Mouse (Mus musculus) embryonic fibroblast, embryonic 13.5 days (primary cell): ENCODE results near the gene Wdr81. TPM values are rescaled to one million over a fixed set of nuclear protein-coding genes. Genes with fewer than 3 reads are reported as not detected.

Experiments used
- H3K27ac ChIP-seq: 2 replicates; pipeline ENCODE4 v1.5.1; 2012; ENCODE audit warnings: low read length, control low read depth, inconsistent platforms; ENCODE audit not compliant: insufficient read depth
- H3K4me1 ChIP-seq: 2 replicates; pipeline ENCODE4 v1.6.1; 2011; ENCODE audit warnings: low read length; ENCODE audit not compliant: control insufficient read depth, insufficient read depth
- H3K4me3 ChIP-seq: 2 replicates; pipeline ENCODE4 v1.5.1; 2011; ENCODE audit warnings: mild to moderate bottlenecking, control low read depth, low read length; ENCODE audit not compliant: insufficient read depth
- CTCF ChIP-seq: IDR thresholded peaks from 2 replicates; pipeline ENCODE4 v1.5.1; 2011; ENCODE audit warnings: mild to moderate bottlenecking, control low read depth, low read length, moderate library complexity, borderline replicate concordance; ENCODE audit not compliant: insufficient read depth
- POLR2A ChIP-seq: IDR thresholded peaks from 2 replicates; pipeline ENCODE4 v1.6.1; 2011; ENCODE audit warnings: low read depth, mild to moderate bottlenecking, control low read depth, low read length, moderate library complexity
- polyA plus RNA-seq: library from polyadenylated mRNA; stranded (reverse); fragments of >200 nt; gene quantifications from 2 replicates; pipeline ENCODE4 v1.2.4, GENCODE M21; 2011; ENCODE audit warnings: low read depth; ENCODE audit not compliant: missing spikeins, insufficient read length

Wdr81 gene
- polyA plus RNA-seq, 1 experiment: 9.5 TPM

DNA sequence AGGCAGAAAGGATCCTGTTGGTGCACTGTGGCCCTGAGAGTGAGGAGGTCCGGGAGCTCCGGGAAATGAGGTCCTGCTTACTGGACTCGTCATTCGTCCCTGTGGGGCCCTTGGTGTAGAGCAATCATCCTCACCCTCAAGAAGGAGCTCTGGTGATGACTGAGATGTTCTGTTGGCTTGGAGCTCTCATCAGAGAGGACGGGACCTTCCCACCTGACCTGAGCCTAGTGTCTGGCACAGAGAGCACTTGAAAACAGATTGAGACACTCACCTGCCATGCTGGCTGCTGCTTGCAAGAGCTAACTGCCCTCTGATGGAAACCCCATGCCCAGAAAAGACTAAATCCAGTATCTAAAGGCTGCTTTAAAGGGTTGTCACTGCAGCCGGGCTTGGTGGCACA, 49.7 kb downstream of the Wdr81 start:
- no peak for TF ChIP-seq POLR2A
- H3K27ac ChIP-seq: peak overlapping the region; percentile 99
- no peak overlapping the region for H3K4me3 ChIP-seq
- peaks cover 16% of the 10 kb centered on the region for H3K4me1 ChIP-seq

DNA sequence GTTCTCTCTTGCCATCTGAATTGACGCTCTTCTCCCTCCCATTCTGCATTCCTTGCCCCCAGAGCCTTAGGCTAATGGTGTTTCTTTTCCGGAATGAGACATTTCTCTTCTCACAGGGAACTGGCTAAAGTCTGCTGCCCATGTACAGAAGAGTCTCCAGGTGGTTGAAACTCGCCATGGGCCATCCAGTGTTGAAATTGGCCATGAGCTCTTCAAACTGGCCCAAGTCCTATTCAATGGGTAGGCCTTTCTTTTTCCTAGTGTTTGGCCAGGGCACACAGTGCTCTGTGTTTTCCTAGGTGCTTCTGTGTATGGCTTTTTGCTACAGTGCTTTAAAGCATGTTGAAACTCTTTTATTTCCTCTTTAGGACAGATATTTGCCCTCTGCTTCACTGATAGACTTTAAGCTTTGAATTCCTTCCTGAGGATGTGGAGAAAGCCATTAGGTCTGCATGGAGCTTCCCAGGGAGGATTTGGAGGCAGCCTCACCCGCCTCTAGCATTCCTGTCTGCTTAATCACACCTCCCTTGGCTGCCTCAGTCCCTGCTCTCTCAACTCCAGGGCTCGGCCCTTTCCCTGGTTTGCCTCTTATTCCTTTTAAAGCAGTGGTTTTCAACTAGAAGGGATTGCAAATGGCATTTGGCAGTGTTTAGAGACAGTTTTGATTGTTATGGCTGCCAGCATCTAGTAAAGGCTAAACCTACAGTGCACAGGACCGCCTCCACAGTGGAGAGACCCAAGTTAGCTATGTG, 51.0 kb downstream of the Wdr81 start:
- no peak overlapping the region for H3K4me3 ChIP-seq
- TF ChIP-seq POLR2A: peak; percentile 46; the same call in 1 of the 2 replicates
- no peak for TF ChIP-seq CTCF
- peaks cover 24% of the 10 kb centered on the region for H3K4me1 ChIP-seq
- peak overlapping the region; percentile 99 for H3K27ac ChIP-seq

DNA sequence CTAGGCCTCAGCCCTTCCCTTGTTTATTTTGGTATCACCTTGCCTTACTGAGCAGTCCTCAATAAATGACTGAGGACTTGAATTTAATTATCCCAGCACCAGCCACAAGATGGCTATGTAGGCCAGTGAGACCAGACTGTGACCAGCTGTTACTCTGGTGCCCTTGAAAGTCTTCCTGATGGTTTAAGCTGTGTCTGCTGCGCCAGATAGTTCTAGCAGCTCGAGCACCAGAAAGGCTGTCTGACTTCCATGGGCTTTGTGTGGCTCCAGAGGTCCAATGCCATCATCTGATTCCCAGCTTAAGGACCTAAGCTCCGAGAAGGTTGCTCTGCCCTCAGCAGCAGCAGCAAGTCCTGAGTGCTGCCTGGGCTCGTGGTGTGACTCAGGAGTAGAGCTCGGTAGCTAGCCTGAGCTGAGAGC, 52.2 kb downstream of the Wdr81 start:
- Histone ChIP-seq H3K27ac (peak overlapping the region; percentile 98), H3K4me1 (peaks cover 26% of the 10 kb centered on the region), H3K4me3 (no peak overlapping the region)
- TF ChIP-seq CTCF: peak; percentile 43; the same call in 1 of the 2 replicates
- TF ChIP-seq POLR2A: no peak

DNA sequence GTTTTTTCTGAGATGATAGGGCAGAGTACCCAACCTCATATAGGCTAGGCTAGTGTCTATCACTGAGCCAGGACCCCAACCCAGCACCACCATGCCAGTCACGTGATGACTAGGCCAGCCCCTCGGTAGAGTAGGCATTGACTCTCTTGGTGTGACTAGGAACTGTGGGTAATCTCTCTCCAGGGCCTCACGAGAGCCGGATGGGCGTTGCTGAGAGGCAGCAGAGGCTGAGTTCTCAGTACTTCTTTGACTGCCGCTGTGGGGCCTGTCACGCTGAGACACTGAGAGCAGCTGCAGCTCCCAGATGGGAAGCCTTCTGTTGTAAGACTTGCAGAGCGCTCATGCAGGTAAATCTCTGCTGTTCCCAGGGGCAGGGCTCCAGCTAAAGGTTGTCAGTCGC, 54.4 kb downstream of the Wdr81 start:
- no peak for TF ChIP-seq POLR2A
- TF ChIP-seq CTCF: no peak
- Histone ChIP-seq H3K4me1 (peaks cover 26% of the 10 kb centered on the region), H3K27ac (no peak overlapping the region), H3K4me3 (no peak overlapping the region)

DNA sequence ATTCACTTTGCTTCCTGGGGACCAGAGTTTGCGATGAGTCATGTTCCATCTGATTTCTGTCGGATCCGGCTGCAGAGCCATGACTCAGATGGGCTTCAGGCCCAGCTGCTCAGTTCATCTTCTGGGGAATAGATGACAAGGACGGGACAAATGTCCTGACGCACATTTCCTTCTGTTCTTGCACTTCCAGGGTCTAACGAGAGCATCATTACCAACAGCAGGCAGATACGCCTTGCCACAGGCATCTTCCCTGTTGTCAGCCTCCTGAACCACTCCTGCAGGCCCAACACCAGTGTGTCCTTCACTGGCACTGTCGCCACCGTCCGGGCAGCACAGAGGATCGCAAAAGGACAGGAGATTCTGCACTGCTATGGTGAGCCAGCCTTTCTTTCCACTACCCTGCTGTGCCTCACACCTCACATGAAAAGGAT, 55.1 kb downstream of the Wdr81 start:
- no peak for TF ChIP-seq POLR2A
- no peak for TF ChIP-seq CTCF
- Histone ChIP-seq H3K4me1 (peaks cover 23% of the 10 kb centered on the region), H3K27ac (peak overlapping the region; percentile 28; the same call in 1 of the 2 replicates), H3K4me3 (no peak overlapping the region)

DNA sequence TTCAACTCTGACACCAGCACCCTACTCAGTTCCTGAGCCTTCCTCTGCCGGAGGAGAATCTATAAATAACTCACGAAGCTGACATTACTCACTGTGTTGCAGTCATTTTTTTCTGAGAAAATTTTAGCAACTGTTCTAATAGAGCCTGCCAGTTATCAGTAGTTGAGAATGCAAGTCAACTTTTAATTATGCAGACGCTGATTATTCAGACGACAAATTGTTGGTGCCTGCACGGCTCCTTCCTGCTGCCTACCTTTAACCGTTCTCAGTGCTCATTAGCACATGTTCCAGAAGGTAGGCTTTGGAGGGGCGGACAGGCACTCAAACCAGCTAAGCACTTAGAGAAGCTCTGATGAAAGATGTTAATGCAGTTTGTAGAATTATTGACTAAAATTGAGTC, 57.1 kb downstream of the Wdr81 start:
- TF ChIP-seq POLR2A (no peak), CTCF (no peak)
- no peak overlapping the region for H3K27ac ChIP-seq
- H3K4me3 ChIP-seq: no peak overlapping the region

DNA sequence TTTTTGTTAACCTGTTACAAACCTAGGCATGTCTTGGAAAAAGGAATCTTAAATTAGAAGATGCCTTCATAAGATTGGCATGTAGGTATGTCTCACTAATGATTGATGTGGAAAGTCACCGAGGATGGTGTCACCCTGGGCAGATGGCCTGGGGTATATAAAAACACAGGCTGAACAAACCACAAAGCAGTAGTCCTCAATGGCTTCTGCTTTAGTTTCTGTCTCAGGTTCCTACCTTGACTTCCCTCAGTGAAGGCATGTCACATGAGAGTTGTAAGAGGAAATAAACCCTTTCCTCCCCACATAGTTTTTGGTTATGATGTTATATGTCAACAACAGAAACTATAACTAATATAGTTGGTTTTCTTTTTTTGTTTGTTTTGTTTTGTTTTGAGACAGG, 58.9 kb downstream of the Wdr81 start:
- no peak overlapping the region for H3K4me3 ChIP-seq
- peaks cover 13% of the 10 kb centered on the region for H3K4me1 ChIP-seq
- H3K27ac ChIP-seq: no peak overlapping the region
- TF ChIP-seq CTCF: no peak
- TF ChIP-seq POLR2A: no peak

More for the DNA sequence above, 57.1 kb downstream of the Wdr81 start:
- peaks cover 15% of the 10 kb centered on the region for H3K4me1 ChIP-seq

Other genes with a start within 250 kb of the Wdr81 start
- 98.3 and 104 TPM in 2 replicates for gene Rpa1, start 106.4 kb downstream of the Wdr81 start, polyA plus RNA-seq
- gene Smyd4, start 106.3 kb downstream of the Wdr81 start, polyA plus RNA-seq: 6.5 and 7.3 TPM in 2 replicates
- gene Serpinf1, start 32.0 kb downstream of the Wdr81 start, polyA plus RNA-seq: 1,069 and 1,358 TPM in 2 replicates
- not detected in 2 replicates for gene Serpinf2, start 15.1 kb downstream of the Wdr81 start, polyA plus RNA-seq
- 11.2 and 11.4 TPM in 2 replicates for gene Tlcd2, start 7.0 kb upstream of the Wdr81 start, polyA plus RNA-seq
- gene Prpf8, start 32.1 kb upstream of the Wdr81 start, polyA plus RNA-seq: 127 and 132 TPM in 2 replicates
- gene Rilp, start 55.4 kb upstream of the Wdr81 start, polyA plus RNA-seq: 1.7 TPM in 2 replicates
- 0.25 TPM in 1 of 2 replicates, not detected in the other for gene Scarf1, start 58.8 kb upstream of the Wdr81 start, polyA plus RNA-seq
- gene Slc43a2, start 77.0 kb upstream of the Wdr81 start, polyA plus RNA-seq: 5.4 and 6.9 TPM in 2 replicates
- 160 and 204 TPM in 2 replicates for gene Pitpna, start 133.4 kb upstream of the Wdr81 start, polyA plus RNA-seq
- 15.2 and 17.8 TPM in 2 replicates for gene Inpp5k, start 176.3 kb upstream of the Wdr81 start, polyA plus RNA-seq
- 169 and 247 TPM in 2 replicates for gene Myo1c, start 195.8 kb upstream of the Wdr81 start, polyA plus RNA-seq
- 133 TPM in 2 replicates for gene Crk, start 224.5 kb upstream of the Wdr81 start, polyA plus RNA-seq